Mouse (Mus musculus): ENCODE measurements around the gene Fam168a. TPM values are rescaled to one million over a fixed set of nuclear protein-coding genes. Genes with fewer than 3 reads are reported as not detected.
A peak's percentile ranks its signal among the peaks of the same experiment; 100 is the strongest.

The Fam168a gene
- total and polyA plus RNA-seq, 3 experiments = 3.1 to 19.2 TPM; not detected in 1

DNA sequence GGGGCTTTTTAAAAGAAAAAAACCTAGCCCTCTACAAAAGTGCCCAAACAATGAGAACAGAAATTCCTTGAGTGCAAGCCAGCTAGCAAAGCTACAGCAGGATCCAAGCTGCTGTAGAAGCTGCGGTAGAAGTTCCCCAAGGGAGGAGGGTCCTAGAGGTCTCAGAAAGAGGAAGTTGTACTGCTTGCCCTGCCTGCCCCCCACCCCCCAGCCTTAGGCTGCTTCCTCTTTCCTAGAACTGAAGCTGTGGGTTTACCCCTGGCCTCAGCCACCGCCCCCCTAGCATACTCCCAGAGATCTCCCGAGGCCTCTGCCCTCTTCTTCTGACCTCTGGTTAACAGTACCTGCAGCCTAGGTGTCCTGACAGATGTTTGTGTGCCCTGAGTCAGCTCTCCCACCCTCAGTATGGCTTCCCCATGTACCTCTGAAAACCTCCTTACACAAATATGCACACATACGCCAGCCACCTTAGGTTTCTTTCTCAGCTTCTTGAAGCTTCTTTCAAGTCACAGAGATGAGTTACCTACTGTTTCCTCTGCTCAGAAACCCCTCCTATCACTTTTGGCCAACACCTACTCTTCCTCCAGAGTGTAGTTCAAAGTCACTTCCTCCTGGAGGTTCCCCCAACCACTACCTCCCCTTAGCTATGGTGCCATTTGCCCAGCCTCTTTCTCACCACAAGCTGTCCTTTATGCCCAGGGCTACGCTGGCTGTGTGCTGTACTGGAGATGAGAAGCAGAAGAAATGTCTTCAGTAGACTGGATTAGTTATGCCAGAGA, 149.5 kb downstream of the Fam168a start:
- Histone ChIP-seq H3K9me3 (replicated peaks; ENCODE audit: insufficient read depth, low read length) (no peaks in the 10 kb centered on the region), H3K36me3 (ENCODE audit: control insufficient read depth in 1 of 2, insufficient read depth in 2 of 2, low read length in 2 of 2) (peaks cover 0 to 48% of the 10 kb centered on the region in 2 experiments; a peak in 2 of 4 replicates), H3K4me1 (ENCODE audit: control insufficient read depth in 1 of 2, insufficient read depth in 2 of 2, low read length in 2 of 2) (peaks cover 16 to 59% of the 10 kb centered on the region in 2 experiments), H3K27me3 (ENCODE audit: control insufficient read depth in 1 of 2, insufficient read depth in 2 of 2, low read length in 2 of 2) (no peaks in the 10 kb centered on the region), H3K79me2 (ENCODE audit: control insufficient read depth, insufficient read depth, low read length, poor library complexity) (peaks cover 32% of the 10 kb centered on the region), H3K9ac (ENCODE audit: control insufficient read depth, low read depth, low read length, poor library complexity, severe bottlenecking) (peak overlapping the region; percentile 66), H3K27ac (ENCODE audit: control insufficient read depth, low read depth, low read length) (peak overlapping the region; percentile 99), H3K4me3 (ENCODE audit: control insufficient read depth in 1 of 2, insufficient read depth in 1 of 2, low read depth in 2 of 2, low read length in 2 of 2) (peak overlapping the region; percentile 37 to 38)
- DNase-seq (ENCODE audit: low read depth, low spot score) = peak; percentile 98
- TF ChIP-seq RAD21 (IDR thresholded peaks at IDR 0.05; ENCODE audit: low read depth, low read length) = no peak
- TF ChIP-seq MAZ (IDR thresholded peaks at IDR 0.05; ENCODE audit: low read depth, low read length) = peak; percentile 83; the same call in 1 of the 2 replicates
- peak; percentile 72; the same call in 1 of the 2 replicates for TF ChIP-seq TCF12 (IDR thresholded peaks at IDR 0.05; ENCODE audit: low read depth, low read length)
- peak; percentile 84 to 90 for TF ChIP-seq EP300 (IDR thresholded peaks at IDR 0.05; ENCODE audit: low read depth in 1 of 2, low read length in 2 of 2)
- no peak for TF ChIP-seq MYB (IDR thresholded peaks at IDR 0.05; ENCODE audit: low read depth, low read length)
- TF ChIP-seq HCFC1 (IDR thresholded peaks at IDR 0.05; ENCODE audit: low read depth, low read length) = no peak; the same call in 1 of the 2 replicates
- TF ChIP-seq CTCF (IDR thresholded peaks at IDR 0.05 in 2 of 3, conservative IDR thresholded peaks at IDR 0.05 in 1 of 3; ENCODE audit: control insufficient read depth in 1 of 3, insufficient read depth in 1 of 3, low read depth in 2 of 3, low read length in 3 of 3, poor library complexity in 1 of 3, severe bottlenecking in 1 of 3) = no peak
- no peak for TF ChIP-seq UBTF (IDR thresholded peaks at IDR 0.05; ENCODE audit: borderline replicate concordance, insufficient read depth, low read depth, low read length)
- no peak for TF ChIP-seq USF2 (IDR thresholded peaks at IDR 0.05; ENCODE audit: borderline replicate concordance in 1 of 2, insufficient read depth in 1 of 2, low read depth in 1 of 2, low read length in 2 of 2)
- TF ChIP-seq RCOR1 (IDR thresholded peaks at IDR 0.05; ENCODE audit: low read depth, low read length) = peak; percentile 85
- no peak for TF ChIP-seq ZKSCAN1 (IDR thresholded peaks at IDR 0.05; ENCODE audit: low read depth, low read length)
- peak; percentile 86 for TF ChIP-seq TBP (IDR thresholded peaks at IDR 0.05; ENCODE audit: low read depth, low read length)
- no peak for TF ChIP-seq MYC (IDR thresholded peaks at IDR 0.05; ENCODE audit: low read depth, low read length)
- 0 out of 2 replicates have a peak, but pooled peaks have one; percentile 39 for TF ChIP-seq ZNF384 (IDR thresholded peaks at IDR 0.05; ENCODE audit: low read depth, low read length)
- no peak for TF ChIP-seq POLR2AphosphoS5 (IDR thresholded peaks at IDR 0.05; ENCODE audit: borderline replicate concordance, low read depth, low read length)
- no peak for TF ChIP-seq MEF2A (IDR thresholded peaks at IDR 0.05; ENCODE audit: extremely low read depth, insufficient replicate concordance, low read depth, low read length, poor library complexity, severe bottlenecking)
- TF ChIP-seq ZC3H11A (IDR thresholded peaks at IDR 0.05; ENCODE audit: low read depth, low read length) = no peak
- peak; percentile 23; the same call in 1 of the 2 replicates for TF ChIP-seq NELFE (IDR thresholded peaks at IDR 0.05; ENCODE audit: low read depth, low read length)
- peak in 1 of 2 experiments; percentile 60; a peak in 2 of 4 replicates for TF ChIP-seq POLR2A (IDR thresholded peaks at IDR 0.05; ENCODE audit: control insufficient read depth in 1 of 2, insufficient read depth in 1 of 2, low read depth in 1 of 2, low read length in 2 of 2, poor library complexity in 1 of 2)
- TF ChIP-seq GATA1 (IDR thresholded peaks at IDR 0.05; ENCODE audit: low read depth, low read length) = peak; percentile 3; the same call in 1 of the 2 replicates
- peak; percentile 81 for TF ChIP-seq ETS1 (IDR thresholded peaks at IDR 0.05; ENCODE audit: low read depth, low read length)
- no peak for TF ChIP-seq KAT2A (conservative IDR thresholded peaks at IDR 0.05; ENCODE audit: low read depth, low read length)
- peak; percentile 17; the same call in 1 of the 2 replicates for TF ChIP-seq TAL1 (IDR thresholded peaks at IDR 0.05; ENCODE audit: low read length)
- no peak for TF ChIP-seq MAFK (IDR thresholded peaks at IDR 0.05; ENCODE audit: borderline replicate concordance, low read depth, low read length)
- TF ChIP-seq BHLHE40 (IDR thresholded peaks at IDR 0.05; ENCODE audit: borderline replicate concordance, low read depth, low read length) = peak; percentile 46; the same call in 1 of the 2 replicates
- TF ChIP-seq CHD1 (IDR thresholded peaks at IDR 0.05; ENCODE audit: low read depth, low read length) = no peak
- peak; percentile 34 for TF ChIP-seq CHD2 (IDR thresholded peaks at IDR 0.05; ENCODE audit: low read length)
- TF ChIP-seq MXI1 (IDR thresholded peaks at IDR 0.05; ENCODE audit: low read depth, low read length) = no peak; the same call in 1 of the 2 replicates
- no peak for TF ChIP-seq MAX (IDR thresholded peaks at IDR 0.05; ENCODE audit: low read length)
- no peak for TF ChIP-seq NRF1 (IDR thresholded peaks at IDR 0.05; ENCODE audit: insufficient read depth, low read depth, low read length, poor library complexity, severe bottlenecking)
- TF ChIP-seq ZMIZ1 (IDR thresholded peaks at IDR 0.05; ENCODE audit: low read depth, low read length) = no peak
- TF ChIP-seq ELF1 (IDR thresholded peaks at IDR 0.05; ENCODE audit: low read depth, low read length) = peak; percentile 47; the same call in 1 of the 2 replicates
- TF ChIP-seq POLR2AphosphoS2 (IDR thresholded peaks at IDR 0.05; ENCODE audit: low read length) = no peak
- no peak for TF ChIP-seq E2F4 (IDR thresholded peaks at IDR 0.05; ENCODE audit: borderline replicate concordance, low read depth, low read length)
- TF ChIP-seq SMC3 (IDR thresholded peaks at IDR 0.05; ENCODE audit: low read depth, low read length) = no peak
